Mouse (Mus musculus) ovary, postnatal 36 days (tissue): Measurements from ENCODE around the gene Pmm1.
A peak's percentile ranks its signal among the peaks of the same experiment; 100 is the strongest.

Experiments
- DNase-seq: peaks from one replicate; pipeline ENCODE4 v3.0.0; 2022; ENCODE audit warnings: low spot score, mixed read lengths

Gene Pmm1

DNA sequence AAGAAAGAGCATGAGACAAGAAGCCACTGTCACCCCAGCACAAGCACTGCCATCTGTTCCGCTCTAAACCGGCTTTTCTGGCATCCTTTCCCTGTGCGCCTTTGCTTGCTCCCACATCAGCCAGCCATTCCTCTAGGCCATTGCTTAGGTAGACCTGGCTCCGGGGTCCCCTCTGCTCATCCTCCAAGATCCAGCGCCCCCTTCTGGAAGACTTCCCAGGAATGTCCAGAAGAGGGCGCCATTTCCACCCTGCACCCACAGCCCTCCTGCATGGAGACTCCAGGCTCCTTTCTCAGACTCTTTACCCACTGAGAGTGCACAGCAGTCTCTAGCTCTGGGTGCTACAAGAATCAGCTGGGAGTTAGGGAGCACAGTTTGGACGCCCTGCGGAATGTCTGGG is 4.3 kb downstream of the Pmm1 start:
- DNase-seq = no peak

DNA sequence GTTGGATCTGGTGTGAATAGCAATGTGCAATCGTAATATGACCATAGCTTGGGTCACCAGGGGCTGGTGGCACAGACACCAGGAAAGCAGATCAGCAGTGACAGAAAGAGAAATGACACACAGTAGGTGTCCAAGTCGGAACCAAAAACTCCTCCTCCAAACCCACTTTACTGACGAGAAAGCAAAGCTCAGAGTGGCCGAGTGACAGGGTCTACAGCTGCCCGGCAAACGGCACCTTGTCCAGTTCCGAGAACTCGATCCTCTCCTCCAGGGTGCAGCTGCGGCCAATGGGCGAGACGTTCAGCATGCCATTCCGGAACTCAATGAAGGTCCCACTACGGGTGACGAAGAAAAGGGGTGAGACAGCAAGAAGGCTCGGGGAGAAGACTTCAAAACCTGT is 5.3 kb downstream of the Pmm1 start:
- DNase-seq = no peak

DNA sequence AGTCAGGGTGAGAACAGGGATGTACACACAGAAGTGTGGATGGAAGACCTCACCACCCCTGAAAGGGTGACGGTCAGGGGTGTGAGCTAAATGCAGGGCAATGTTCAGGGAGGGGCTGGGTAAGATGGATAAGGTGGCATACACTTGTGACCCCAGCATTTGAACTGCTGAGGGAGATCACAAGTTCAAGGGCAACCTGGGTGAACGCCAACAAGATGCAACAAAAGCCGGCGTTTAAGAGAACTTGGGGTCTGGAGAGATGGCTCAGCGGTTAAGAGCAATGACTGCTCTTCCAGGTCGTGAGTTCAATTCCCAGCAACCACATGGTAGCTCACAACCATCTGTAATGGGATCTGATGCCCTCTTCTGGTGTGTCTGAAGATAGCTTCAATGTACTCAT is 6.0 kb downstream of the Pmm1 start:
- no peak for DNase-seq

- DNase-seq = no peak
Observed at GRCm38 (mm10) chr15:81954151-81954583, 6.6 kb downstream of the Pmm1 start.

DNA sequence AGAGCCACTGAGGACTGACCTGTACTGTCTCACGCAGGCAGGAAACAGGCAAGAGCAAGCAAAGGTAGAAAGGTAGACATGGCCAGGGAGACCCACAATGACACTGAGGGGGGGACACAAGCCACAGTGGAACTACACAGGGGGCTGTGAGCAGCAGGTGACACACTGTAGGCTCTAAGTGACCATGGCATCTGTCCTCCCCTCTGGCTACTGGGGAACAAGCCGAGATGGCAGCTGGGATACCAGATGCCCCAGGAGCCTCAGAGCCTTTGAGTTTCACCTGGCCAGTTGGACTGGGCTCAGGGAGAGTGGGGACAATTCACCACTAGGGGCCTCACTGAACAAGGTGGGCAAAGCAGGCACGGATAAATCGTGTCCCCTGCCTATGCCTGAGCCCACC is 8.4 kb downstream of the Pmm1 start:
- no peak for DNase-seq

GRCm38 (mm10) chr15:81951159-81951558 is 9.6 kb downstream of the Pmm1 start:
- DNase-seq = no peak

DNA sequence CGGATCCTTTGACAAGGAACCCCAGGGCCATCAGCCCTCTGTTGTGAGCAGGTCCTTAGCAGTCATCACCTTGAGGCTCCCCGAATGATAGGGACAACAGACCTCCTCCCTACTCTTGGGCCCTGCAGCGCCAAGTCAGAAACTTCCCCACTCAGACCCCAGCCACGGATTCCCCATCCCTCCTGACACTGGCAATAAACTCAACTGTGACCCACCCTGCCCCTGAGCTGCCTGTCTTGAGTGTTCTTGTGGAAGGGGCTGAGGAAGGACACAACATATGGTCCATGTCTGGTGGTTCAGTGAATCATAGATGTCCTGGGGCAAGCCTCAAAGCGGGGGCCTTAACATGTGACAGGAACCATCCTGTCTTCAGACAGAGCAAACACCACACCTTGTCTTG is 10.0 kb downstream of the Pmm1 start:
- no peak for DNase-seq

GRCm38 (mm10) chr15:81949476-81950131 is 11.1 kb downstream of the Pmm1 start:
- peak; percentile 2 for DNase-seq

- no peak for DNase-seq
Observed at GRCm38 (mm10) chr15:81949076-81949475, 11.7 kb downstream of the Pmm1 start.

- DNase-seq = no peak
Observed at GRCm38 (mm10) chr15:81943176-81943749, 17.5 kb downstream of the Pmm1 start.

GRCm38 (mm10) chr15:81941010-81941409 is 19.7 kb downstream of the Pmm1 start:
- no peak for DNase-seq

DNA sequence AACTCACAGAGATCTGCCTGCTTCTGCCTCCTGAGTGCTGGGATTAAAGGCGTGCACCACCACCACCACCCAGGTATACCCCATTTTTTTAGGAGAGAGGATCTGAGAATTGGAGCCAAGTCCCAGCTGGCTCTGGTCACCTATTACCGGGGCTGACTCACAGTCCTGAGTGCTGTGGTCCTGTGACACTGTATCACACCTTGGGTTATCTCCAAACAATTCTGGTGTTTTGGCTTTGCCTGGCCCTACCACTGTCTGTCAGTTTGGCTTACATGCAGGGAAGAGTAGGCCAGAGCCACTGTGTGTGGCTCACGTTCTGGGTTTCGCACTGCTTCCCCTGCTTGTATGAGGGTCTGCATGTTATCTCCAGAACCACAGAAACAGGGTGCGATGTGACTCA is 20.5 kb downstream of the Pmm1 start:
- no peak for DNase-seq

DNA sequence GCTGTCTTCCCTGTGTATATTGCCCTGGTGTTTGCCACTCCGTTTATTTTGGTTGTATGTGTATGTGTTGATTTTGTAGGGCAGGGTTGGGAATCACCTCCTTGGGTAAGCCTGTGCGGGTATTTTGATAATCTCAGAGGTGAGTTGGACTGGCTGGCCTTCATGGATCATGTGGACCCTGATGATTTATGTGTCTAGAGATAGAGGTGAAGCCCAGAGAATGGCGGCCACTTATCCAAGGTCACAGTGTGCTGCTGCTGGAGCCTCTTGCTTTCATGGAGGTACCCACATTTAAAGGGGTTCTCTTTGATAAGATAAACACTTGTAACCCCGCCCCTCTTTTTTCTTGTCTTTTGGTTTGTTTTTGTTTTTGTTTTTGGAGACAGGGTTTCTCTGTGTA is 21.0 kb downstream of the Pmm1 start:
- DNase-seq = no peak

- DNase-seq = no peak
Observed at GRCm38 (mm10) chr15:81939157-81939715, 21.5 kb downstream of the Pmm1 start.

GRCm38 (mm10) chr15:81938246-81938645 is 22.5 kb downstream of the Pmm1 start:
- peak; percentile 55 for DNase-seq

DNA sequence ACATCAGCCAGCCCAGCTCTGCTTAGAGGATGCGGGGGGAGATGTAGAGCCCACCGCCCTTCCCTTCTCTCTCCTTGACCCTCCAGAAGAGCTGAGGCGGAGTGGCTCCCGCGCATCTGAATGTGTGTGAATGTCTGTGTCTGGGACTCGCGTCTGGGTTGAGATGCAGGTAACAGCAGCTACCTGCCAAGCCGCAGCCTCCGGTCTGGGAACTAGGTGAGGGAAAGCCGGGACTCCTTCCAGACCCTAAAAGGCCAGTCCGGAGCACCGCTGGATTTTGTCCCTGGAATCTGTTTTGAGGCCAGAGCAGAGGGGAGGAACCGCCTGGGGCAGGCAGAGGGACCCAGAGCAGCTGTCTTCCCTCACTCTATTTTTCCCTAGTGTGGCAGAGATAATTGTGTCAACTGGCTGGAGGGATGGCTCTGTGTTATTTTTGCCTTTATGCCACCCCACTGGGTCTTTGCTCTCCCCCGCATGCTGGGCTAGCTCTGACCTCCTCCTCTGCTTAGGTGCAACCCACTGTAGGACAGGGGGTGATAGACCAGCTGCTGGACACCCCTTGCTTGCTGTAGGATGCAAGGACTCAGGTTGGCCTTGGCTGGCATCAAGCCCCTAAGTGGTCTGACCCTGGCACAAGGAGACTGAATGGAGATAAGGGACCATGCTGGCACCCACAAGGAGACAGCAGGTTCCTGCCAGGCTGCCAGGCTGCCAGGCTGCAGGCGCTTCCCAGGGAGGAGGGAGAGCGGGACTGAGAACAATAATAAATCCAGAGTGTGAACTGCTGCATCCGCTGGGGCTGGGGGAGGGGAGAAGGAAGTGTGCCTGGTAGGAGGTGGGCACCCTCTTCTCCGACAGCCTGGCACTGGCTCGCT is 23.4 kb downstream of the Pmm1 start:
- peak; percentile 62 for DNase-seq

DNA sequence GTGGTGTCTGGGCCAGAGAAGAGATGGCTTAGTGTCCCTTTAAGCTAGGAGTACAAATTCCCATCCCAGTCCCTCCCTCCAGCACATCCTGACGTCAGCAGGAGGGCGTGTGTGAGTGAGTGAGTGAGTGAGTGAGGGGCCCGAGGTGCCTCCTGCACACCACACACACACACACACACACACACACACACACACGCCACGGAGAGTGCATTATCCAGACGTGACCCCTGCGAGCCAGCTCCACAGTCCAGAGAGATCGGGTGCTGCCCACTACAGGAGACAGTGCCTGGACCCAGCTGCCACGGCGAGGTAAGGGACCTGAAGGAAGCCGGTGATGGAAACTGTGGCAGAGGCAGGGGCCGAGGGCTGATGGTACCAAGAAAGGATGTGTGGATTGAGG is 24.1 kb downstream of the Pmm1 start, which contains the start of gene Csdc2:
Csdc2 (plus strand) TSS at position 81 of the 400 bp plus-strand sequence.
- peak; percentile 55 for DNase-seq

GRCm38 (mm10) chr15:81935869-81936637 is 24.7 kb downstream of the Pmm1 start:
- DNase-seq = no peak

- no peak for DNase-seq
Observed at GRCm38 (mm10) chr15:81933986-81934385, 26.7 kb downstream of the Pmm1 start.

DNA sequence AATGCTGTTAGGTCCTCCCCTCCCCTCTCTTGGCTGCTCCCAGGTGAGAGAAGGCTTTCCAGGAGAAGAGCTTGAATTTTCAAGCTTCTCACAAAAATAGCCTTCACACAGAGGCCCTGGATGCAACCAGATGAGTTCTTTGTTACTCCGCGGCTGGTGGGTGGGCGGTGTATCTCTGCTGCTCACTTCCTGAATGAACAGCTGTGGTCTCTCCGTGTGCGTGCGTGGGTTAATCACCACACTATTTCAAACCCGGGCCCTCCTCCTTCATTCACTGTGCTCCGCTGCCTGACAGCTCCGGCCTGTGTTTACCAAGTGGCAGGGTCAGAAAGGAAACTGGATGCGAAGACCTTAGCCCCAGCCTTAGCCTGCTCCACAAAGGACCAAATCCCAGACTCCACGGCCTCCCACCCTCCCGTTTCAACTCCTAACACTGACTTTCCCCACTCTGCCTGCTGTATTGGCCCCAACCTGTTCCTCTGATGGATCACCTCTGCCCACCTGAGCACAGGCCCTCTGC is 27.7 kb downstream of the Pmm1 start:
- no peak for DNase-seq

GRCm38 (mm10) chr15:81928277-81928676 is 32.5 kb downstream of the Pmm1 start:
- DNase-seq = peak; percentile 42

GRCm38 (mm10) chr15:81927741-81928140 is 33.0 kb downstream of the Pmm1 start:
- DNase-seq = no peak
